Mouse (Mus musculus): ENCODE measurements around the gene Nin. TPM values are rescaled to one million over a fixed set of nuclear protein-coding genes. Genes with fewer than 3 reads are reported as not detected.

The Nin gene
- polyA plus RNA-seq, 1 experiment from 2014 or later, result 7.1 TPM

DNA sequence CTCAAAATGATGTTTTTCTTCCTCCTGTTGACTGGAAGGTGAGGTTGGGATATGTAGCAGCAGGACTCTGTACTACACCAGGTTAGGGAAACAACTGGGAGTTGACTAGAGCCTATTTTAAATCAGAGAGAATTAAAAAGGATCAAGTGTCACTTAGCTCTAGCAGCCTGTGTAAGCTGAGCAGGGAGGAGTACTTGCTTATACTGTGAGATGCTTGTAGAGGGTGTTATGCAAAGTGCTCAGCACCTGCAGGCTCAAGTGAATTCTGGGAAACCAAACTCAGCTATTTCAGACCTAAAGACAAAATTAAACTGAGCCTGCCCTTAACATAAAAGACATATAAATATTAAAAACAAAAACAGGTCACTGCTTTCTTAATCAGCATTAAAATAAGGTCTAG, 139.9 kb downstream of the Nin start:
- Histone ChIP-seq H3K9me3 (no peaks in the 10 kb centered on the region), H3K9ac (no peak overlapping the region), H3K4me3 (no peak overlapping the region), H3K36me3 (peaks cover 77% of the 10 kb centered on the region), H3K4me1 (peaks cover 33% of the 10 kb centered on the region), H3K27ac (replicated peaks) (no peak overlapping the region), H3K4me2 (no peak overlapping the region), H3K27me3 (replicated peaks) (no peaks in the 10 kb centered on the region)
- no peak for ATAC-seq (ENCODE audit: extremely low read depth, insufficient number of reproducible peaks, low FRiP score, low TSS enrichment)

DNA sequence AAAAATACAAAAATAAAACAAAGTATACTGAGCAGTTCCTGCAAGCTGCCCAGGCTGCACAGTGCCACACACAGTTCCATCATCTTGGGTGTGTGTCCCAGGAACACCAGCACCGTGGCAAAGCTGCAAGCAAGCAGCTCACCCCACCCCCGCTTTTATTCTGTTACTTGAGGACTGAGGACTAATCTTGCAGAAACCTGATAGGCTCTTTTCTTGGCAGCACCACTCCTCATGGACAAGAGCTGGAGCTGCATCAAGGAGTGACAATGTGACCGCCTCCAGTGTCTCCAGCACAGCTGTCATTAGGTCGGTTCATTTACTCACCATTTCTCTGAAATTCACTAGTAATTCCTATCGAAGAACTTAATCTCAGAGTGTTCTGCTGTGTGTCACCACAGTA, 145.4 kb downstream of the Nin start:
- H3K27ac ChIP-seq (replicated peaks), result no peak overlapping the region
- WGBS, result 54% methylated on average over 5 of the region's 5 CpGs
- H3K4me2 ChIP-seq, result no peak overlapping the region
- H3K9ac ChIP-seq, result no peak overlapping the region
- H3K27me3 ChIP-seq (replicated peaks), result no peaks in the 10 kb centered on the region
- H3K9me3 ChIP-seq, result no peaks in the 10 kb centered on the region
- H3K36me3 ChIP-seq, result peaks cover 89% of the 10 kb centered on the region
- no peak overlapping the region for H3K4me3 ChIP-seq
- ATAC-seq (ENCODE audit: extremely low read depth, insufficient number of reproducible peaks, low FRiP score, low TSS enrichment), result no peak
- H3K4me1 ChIP-seq, result peaks cover 28% of the 10 kb centered on the region

DNA sequence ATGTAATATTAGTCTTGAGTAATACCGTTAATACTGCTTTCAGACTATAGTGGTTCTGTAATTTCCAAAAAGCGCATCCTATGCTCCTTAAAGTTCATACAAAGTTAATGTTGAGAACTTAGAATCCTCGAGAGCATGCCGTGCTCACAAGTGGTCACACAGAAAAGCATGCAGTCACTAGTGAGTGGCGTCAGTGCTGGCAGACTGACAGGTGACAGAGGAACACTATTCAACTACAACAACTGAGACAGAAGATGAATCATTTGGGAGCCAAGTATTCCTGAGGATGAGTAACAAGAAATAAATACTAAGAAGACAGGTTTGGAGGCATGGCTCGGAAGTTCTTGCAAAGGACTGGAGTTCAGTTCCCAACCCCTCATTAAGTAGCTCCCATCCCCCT, 146.4 kb downstream of the Nin start:
- Histone ChIP-seq H3K27me3 (replicated peaks) (no peaks in the 10 kb centered on the region), H3K4me1 (peaks cover 28% of the 10 kb centered on the region), H3K36me3 (peaks cover 89% of the 10 kb centered on the region), H3K9ac (no peak overlapping the region), H3K27ac (replicated peaks) (no peak overlapping the region), H3K4me3 (no peak overlapping the region), H3K9me3 (no peaks in the 10 kb centered on the region), H3K4me2 (no peak overlapping the region)
- ATAC-seq (ENCODE audit: extremely low read depth, insufficient number of reproducible peaks, low FRiP score, low TSS enrichment), result no peak
- WGBS, result 79% methylated on average over 6 of the region's 6 CpGs

DNA sequence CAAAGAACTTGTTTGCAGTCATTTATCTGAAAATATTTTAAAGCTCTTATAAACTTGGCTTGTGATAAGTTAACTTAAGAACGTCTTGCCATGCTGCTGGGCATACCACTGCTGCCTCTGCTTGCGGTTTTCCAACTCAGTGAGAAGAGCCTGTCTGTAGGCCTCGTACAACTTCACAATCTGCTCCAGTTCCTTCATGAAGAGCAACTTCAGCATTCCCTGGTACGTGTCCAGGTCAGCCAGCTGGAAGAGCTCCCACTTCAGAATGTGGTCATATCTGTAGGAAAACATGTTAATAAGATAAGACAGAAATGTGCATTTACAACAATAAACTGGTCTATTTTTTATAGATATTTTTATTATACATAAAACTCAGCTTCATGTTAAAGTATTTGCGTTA, 147.4 kb downstream of the Nin start:
- Histone ChIP-seq H3K9me3 (no peaks in the 10 kb centered on the region), H3K4me2 (no peak overlapping the region), H3K4me1 (peaks cover 28% of the 10 kb centered on the region), H3K27me3 (replicated peaks) (no peaks in the 10 kb centered on the region), H3K9ac (no peak overlapping the region), H3K27ac (replicated peaks) (peak overlapping the region; percentile 68), H3K4me3 (no peak overlapping the region), H3K36me3 (peaks cover 89% of the 10 kb centered on the region)
- ATAC-seq (ENCODE audit: extremely low read depth, insufficient number of reproducible peaks, low FRiP score, low TSS enrichment), result no peak
- 38% methylated on average over 5 of the region's 5 CpGs for WGBS

DNA sequence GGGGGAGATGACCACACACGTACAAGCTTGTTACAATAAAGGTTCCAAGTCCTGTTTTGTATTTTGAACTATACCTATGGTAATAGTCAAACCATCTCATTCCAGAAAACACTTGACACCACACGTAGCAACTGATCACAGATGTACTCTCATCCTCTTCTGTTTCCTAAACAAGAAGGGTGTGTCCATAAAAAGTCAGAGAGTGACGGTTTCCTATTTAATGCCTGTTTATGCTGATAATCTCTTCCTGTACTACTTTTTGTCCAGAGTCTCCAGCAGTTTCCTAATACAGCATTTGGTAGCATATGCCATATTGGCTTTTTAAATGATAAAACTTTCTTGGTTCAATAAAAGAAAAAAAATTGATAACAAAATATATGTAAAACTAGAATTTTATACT, 147.9 kb downstream of the Nin start:
- Histone ChIP-seq H3K4me2 (no peak overlapping the region), H3K4me3 (no peak overlapping the region), H3K9ac (no peak overlapping the region), H3K9me3 (no peaks in the 10 kb centered on the region), H3K4me1 (peaks cover 27% of the 10 kb centered on the region), H3K27me3 (replicated peaks) (no peaks in the 10 kb centered on the region), H3K36me3 (peaks cover 88% of the 10 kb centered on the region), H3K27ac (replicated peaks) (0 out of 2 replicates have a peak overlapping the region, but pooled peaks have one; percentile 4)
- 75% methylated on average over 3 of the region's 3 CpGs for WGBS
- ATAC-seq (ENCODE audit: extremely low read depth, insufficient number of reproducible peaks, low FRiP score, low TSS enrichment), result no peak

DNA sequence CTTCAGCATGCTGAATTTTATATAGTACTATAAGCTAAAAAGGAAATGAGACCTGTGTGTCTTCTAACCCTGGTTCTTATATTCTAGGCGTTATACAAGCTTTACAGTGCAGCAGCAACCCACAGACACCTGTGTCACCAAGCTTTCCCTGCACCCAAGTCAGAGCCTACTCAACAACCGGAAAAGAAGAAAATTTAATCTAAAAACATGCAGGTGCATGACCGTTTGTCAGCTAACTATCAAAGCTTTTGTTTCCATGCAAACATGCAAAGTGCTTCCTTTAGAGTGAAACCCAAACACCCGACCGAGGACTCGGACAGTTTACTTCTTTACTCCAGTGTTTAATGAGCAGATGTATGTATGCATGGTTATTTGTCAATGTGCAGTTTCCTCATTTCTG, 150.4 kb downstream of the Nin start:
- Histone ChIP-seq H3K9me3 (no peaks in the 10 kb centered on the region), H3K36me3 (peaks cover 81% of the 10 kb centered on the region), H3K27me3 (replicated peaks) (no peaks in the 10 kb centered on the region), H3K4me1 (peaks cover 18% of the 10 kb centered on the region), H3K4me2 (no peak overlapping the region), H3K4me3 (no peak overlapping the region), H3K9ac (no peak overlapping the region), H3K27ac (replicated peaks) (no peak overlapping the region)
- 90% methylated on average over 6 of the region's 6 CpGs for WGBS
- no peak for ATAC-seq (ENCODE audit: extremely low read depth, insufficient number of reproducible peaks, low FRiP score, low TSS enrichment)

DNA sequence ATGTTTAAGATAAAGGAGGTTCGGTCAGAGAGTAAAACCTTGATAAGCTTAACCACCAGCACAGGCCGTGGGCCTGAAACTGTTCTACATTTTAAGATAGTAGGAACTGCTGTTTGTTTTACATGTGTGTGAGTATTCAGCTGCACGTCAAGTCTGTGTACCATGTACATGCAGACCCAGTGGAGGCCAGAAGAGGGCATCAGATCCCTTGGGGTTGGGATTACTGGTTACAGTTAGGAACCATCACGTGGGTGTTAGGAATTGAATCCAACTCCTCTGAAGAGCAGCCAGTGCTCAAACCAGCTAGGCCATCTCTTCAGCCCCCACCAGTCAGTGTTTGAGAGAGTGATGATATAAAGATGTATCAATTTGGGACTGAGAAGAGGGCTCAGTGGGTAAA, 151.0 kb downstream of the Nin start:
- Histone ChIP-seq H3K4me2 (no peak overlapping the region), H3K4me1 (peaks cover 16% of the 10 kb centered on the region), H3K36me3 (peaks cover 79% of the 10 kb centered on the region), H3K9ac (no peak overlapping the region), H3K9me3 (no peaks in the 10 kb centered on the region), H3K27ac (replicated peaks) (no peak overlapping the region), H3K27me3 (replicated peaks) (no peaks in the 10 kb centered on the region), H3K4me3 (no peak overlapping the region)
- ATAC-seq (ENCODE audit: extremely low read depth, insufficient number of reproducible peaks, low FRiP score, low TSS enrichment), result no peak
- WGBS, result 61% methylated on average over 4 of the region's 4 CpGs

Other genes starting within 250 kb of the Nin start
- 6.2 and 7.5 TPM in 2 replicates for gene Atl1, start 221.1 kb downstream of the Nin start, polyA plus RNA-seq (2015; fragmentation: Nextera tagmentation; extraction: Ambion mirVana)
- 25.5 and 27.0 TPM in 2 replicates for gene Map4k5, start 220.5 kb downstream of the Nin start, polyA plus RNA-seq (2015; fragmentation: Nextera tagmentation; extraction: Ambion mirVana)
- 2.8 and 4.4 TPM in 2 replicates for gene Sav1, start 126.7 kb downstream of the Nin start, polyA plus RNA-seq (2015; fragmentation: Nextera tagmentation; extraction: Ambion mirVana)
- not detected in 2 replicates for gene Abhd12b, start 40.4 kb upstream of the Nin start, polyA plus RNA-seq (2015; fragmentation: Nextera tagmentation; extraction: Ambion mirVana)
- 27.7 and 30.6 TPM in 2 replicates for gene Pygl, start 117.8 kb upstream of the Nin start, polyA plus RNA-seq (2015; fragmentation: Nextera tagmentation; extraction: Ambion mirVana)
- gene Trim9, start 233.9 kb upstream of the Nin start, polyA plus RNA-seq (2015; fragmentation: Nextera tagmentation; extraction: Ambion mirVana), result 0.32 and 0.57 TPM in 2 replicates

Measured in heart, embryonic 13.5 days (tissue).